Mouse (Mus musculus) lung, postnatal 25 days (tissue): Measurements from ENCODE around the gene Exoc3l2.

Experiments
- DNase-seq: peaks from one replicate; pipeline ENCODE4 v3.0.0; 2022; ENCODE audit warnings: low spot score

Gene Exoc3l2

DNA sequence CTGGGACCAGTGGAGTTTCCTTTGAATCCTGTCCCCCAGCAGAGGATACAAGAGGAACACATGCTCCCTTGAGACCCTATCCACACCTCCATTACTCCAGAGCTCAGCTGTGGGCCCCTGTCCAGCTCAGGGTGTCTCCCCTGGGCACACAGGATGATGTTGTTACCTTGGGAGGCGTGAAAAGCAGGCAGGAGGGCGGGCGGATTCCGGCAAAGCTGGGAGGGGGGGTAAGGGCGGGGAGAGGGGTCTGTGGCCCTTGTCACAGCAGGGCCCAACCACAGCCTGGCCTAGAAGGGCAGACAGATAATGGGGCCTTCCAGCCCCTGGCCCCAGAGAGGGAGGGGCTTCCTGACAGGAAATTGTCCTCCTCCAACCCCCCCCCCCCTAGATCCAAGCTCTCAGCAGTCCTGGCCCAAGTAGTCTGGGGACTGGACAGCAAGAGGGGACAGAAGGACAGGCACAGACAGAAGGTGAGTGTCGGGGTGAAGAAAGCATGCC lies at the start of gene Exoc3l2:
TSS of gene Exoc3l2 (plus strand) at position 448 of the 498 bp plus-strand sequence.
- no peak for DNase-seq

GRCm38 (mm10) chr7:19413525-19413924 lies 49.6 kb upstream of the Exoc3l2 start:
- DNase-seq = no peak

DNA sequence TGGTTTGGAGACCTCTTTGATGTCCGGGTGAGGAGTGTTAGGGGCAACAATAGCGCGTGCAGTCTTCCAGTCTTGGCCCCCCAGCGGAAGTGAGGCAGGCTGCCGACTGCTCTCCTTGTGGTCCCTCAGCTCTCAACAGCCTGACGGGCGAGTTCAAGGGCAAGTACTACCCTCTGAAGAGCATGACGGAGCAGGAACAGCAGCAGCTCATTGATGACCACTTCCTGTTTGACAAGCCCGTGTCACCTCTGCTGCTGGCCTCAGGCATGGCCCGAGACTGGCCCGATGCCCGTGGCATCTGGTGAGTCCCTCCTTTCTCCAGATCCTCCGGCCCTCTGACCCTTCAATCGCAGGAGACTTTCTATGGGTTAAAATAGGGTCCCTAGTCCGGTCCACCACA lies 46.5 kb upstream of the Exoc3l2 start:
- no peak for DNase-seq

GRCm38 (mm10) chr7:19420121-19420520 lies 43.0 kb upstream of the Exoc3l2 start:
- DNase-seq = no peak

DNA sequence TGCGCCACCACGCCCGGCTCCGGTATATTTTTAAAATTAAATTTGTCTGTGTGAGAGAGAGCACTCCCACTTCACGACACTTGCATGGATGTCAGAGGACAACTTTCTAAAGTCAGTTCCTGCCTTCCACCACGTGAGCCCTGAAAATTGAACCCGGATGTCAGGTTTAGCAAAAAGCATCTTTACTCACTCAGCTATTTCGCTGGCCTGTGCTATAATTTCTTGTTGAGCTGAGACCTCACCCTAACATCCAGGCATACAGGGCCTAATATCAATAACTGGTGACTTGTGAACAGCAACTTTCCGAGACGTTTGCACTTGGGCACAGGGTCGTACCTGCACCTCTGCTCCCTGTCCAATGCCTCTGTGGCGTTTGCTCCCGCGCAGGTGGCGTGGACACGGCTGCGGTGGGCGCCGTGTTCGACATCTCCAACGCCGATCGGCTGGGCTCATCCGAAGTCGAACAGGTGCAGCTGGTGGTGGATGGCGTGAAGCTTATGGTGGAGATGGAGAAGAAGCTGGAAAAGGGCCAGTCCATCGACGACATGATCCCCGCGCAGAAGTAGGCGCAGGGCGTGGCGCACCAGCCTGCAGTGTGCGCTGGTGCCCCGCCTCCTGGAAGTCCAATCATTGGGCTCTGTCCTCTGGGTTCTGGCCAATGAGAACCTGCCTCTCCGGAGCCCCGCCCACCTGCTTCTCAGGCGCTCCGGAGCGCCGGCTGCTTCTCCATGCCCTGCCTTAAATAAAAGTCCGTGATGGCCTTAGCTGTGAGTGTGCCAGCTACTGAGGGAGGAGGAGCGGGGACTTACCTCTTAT lies 42.1 kb upstream of the Exoc3l2 start:
- DNase-seq = peak; percentile 94

DNA sequence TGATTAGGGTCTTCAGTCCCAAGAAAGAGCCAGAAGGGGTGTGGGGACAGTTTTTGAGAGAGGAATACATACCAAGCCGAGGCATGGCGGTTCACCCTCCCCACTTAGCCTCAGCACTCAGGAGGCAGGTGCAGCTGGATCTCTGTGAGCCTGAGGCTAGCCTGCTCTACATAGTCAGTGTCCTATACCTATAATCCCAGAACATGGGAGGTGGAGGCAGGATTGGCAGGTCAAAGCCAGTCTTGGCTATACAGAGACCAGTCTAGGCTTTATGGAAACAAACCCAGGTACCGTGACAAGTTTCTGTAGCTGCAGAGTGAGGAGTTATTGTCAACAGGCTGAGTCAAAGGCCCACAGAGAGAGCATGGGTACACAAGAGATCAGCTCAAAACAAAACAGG lies 40.0 kb upstream of the Exoc3l2 start:
- no peak for DNase-seq

DNA sequence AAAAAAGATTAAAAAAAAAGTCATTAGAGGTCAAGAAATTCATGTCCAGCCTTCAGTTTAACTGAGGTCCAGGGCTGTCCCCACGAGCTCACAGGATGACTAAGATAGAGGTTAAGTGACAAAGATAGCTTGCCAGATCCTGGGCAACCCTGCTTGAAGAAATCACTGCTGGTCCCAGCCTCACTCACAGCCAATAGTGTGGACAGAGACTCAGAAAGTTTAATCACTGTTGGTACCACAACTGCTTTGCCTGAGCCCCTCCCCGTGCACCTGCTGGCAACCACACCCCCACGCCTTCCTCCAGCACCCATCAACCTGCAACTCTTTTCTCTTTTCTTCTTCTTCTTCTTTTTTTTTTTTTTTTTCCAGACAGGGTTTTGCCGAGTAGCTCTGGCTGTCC lies 39.1 kb upstream of the Exoc3l2 start:
- no peak for DNase-seq

GRCm38 (mm10) chr7:19426349-19426748 lies 36.8 kb upstream of the Exoc3l2 start:
- DNase-seq = no peak

DNA sequence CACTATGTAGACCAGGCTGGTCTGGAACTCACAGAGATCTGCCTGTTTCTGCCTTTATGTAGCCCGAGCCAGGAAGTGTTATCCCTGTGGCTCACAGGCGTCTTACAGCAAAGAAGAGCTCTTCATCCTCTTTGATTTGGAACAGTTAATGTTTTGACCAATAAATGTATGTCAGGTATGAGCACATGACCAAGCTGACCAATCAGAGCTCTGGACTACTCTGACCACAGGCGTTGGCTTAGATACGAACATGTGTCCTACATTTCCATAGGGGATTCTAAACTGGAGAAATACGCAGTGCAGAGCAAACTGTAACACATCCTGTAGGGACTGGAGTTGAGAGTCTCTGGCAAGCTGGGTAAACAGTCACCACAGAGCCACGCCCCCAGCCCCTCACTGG lies 36.2 kb upstream of the Exoc3l2 start:
- no peak for DNase-seq

GRCm38 (mm10) chr7:19427999-19428650 lies 35.0 kb upstream of the Exoc3l2 start:
- no peak for DNase-seq

DNA sequence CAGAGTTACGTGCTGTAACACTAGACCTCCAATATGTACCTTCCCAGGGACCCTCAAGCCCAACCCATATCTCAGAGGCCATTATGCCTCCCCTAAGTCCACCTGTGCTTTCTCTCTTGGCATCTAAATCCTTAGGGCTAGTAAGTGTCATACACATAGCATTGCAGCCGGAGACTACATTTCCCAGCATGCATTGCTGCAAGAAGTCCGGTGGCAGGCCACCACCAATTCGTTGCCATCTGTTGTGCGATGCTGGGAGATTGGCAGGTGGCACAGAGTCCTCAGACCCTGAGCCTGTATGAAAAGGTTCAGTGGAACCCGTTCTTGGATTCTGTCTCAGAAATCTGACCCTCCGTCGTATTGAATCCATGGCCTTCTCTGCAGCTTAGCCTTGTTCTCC lies 33.4 kb upstream of the Exoc3l2 start:
- DNase-seq = no peak

- no peak for DNase-seq
These were observed 32.7 kb upstream of the Exoc3l2 start for GRCm38 (mm10) chr7:19430402-19430801.

- no peak for DNase-seq
These were observed 30.7 kb upstream of the Exoc3l2 start for GRCm38 (mm10) chr7:19432475-19432874.

DNA sequence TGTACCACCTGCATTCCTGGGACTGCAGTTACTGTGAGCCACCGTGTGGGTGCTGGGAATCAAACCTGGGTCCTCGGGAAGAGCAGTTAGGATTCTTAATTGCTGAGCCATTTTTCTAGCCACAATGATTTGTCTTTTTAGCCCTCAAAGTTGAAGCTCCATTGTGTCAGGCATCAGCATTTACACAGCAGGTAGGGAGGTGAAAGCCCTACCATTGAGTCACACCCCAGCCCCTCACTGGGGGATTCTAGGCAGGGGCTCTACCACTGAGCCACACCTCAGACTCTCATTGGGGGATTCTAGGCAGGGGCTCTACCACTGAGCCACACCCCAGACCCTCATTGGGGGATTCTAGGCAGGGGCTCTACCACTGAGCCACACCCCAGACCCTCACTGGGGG lies 26.9 kb upstream of the Exoc3l2 start:
- DNase-seq = no peak

DNA sequence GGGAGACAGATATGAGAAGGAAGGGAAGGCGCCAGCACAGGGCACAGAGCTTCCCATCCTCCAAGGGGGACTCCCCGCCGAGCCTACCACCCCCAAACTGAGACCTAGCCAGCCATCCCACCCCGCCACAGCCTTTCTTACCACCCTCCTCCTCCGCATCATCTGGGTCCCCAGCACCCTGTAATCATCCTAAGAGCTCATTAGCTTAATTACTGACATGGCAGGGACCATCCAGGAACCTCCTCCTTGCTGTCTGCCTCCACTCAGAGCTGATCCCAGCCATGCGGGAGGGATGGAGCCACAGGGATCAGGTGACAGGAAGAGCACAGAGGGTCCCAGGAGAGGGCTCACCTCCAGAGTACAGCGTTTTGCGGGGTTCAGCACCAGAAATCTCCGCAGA lies 26.1 kb upstream of the Exoc3l2 start:
- no peak for DNase-seq

- peak; percentile 73 for DNase-seq
These were observed 21.6 kb upstream of the Exoc3l2 start for GRCm38 (mm10) chr7:19441448-19442091.

- DNase-seq = peak; percentile 84
These were observed 19.8 kb upstream of the Exoc3l2 start for GRCm38 (mm10) chr7:19443344-19443743.

DNA sequence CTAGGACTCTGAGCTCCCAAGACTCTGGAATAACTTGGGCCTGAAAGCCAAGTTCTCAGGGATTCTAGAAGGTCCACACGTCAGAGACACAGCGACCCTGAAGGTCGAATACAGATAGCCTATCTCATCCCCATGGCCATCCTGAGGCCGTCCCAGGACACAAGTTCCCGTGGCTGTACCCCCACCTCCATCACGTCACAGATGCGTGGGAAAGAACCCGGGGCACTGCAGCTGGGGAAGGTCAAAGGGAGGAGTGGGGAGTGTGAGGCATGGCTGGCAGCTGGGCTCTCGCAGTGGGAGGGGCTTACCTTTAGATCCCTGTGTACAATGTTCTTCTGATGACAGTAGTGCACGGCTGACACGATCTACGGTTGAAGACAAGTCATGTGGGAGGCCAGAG lies 18.3 kb upstream of the Exoc3l2 start:
- no peak for DNase-seq

DNA sequence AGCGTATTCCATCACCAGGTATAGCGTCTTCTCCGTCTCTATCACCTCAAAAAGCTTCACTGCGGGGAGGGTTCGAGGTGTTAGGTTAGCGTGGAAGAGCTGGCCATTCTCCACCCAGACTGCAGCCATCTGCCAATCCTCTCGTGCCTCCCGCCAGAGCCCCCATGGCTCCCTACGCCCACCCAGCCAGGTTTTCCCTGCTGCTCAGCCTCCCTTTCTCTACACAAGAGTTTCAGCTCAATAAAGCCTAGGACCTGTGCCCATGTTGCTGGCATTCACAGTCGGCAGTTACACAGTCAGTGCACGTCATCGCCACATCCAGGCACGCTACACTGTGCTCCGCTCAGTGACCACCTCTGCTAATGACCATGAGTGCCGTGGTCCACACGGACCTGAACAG lies 15.4 kb upstream of the Exoc3l2 start:
- no peak for DNase-seq

DNA sequence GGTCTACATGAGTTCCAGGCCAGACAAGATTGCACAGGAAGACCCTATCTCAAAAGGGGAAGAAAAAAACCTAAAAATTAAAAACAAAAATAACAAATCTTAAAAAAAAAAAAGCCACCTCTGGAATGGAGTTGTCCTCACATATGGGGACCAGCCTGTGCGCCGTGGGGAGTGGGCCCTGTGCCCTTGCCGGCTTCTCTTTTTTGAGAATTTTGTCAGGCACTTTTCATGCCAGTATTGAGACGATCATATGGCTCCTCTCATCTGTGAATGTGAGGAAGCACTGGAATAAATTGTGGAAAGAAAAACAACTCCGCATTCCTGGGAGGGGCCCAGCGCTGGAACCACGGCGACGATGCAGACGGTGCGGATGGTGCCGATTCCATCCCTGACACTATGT lies 14.0 kb upstream of the Exoc3l2 start:
- no peak for DNase-seq

DNA sequence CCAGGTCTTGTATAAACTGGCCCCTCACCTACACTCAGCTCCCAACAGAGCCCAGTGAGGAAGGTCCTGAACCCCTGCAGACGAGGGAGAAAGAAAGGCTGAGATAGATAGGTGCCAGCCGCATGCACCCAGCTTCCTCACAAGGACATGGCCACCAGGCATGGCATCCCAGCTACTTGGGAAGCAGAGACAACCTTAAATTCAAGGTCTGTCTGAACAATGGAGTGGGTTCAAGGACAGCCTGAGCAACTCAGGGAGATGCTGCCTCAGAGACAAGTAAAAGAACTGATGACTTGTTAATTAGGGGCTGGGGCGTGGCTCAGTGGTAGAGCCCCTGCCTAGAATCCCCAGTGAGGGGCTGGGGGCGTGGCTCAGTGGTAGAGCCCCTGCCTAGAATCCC lies 7.9 kb upstream of the Exoc3l2 start:
- DNase-seq = no peak

GRCm38 (mm10) chr7:19455819-19456495 lies 7.2 kb upstream of the Exoc3l2 start:
- no peak for DNase-seq
